Mouse (Mus musculus): Measurements from ENCODE around the gene Oma1. TPM values are rescaled to one million over a fixed set of nuclear protein-coding genes. Genes with fewer than 3 reads are reported as not detected.

The Oma1 gene
- polyA plus RNA-seq, 1 experiment from 2014 or later = 13.6 TPM

- peak overlapping the region; percentile 42 for H3K4me2 ChIP-seq (replicated peaks)
- no peaks in the 10 kb centered on the region for H3K36me3 ChIP-seq
- no peaks in the 10 kb centered on the region for H3K27me3 ChIP-seq
- H3K4me3 ChIP-seq = peak overlapping the region; percentile 8; the same call in 1 of the 2 replicates
- H3K9me3 ChIP-seq (replicated peaks) = no peaks in the 10 kb centered on the region
- H3K4me1 ChIP-seq = peaks cover 5% of the 10 kb centered on the region; the same call in 1 of the 2 replicates
- H3K9ac ChIP-seq = no peak overlapping the region
- 32% methylated on average over 17 of the region's 17 CpGs for WGBS
- ATAC-seq (ENCODE audit: low FRiP score) = peak; percentile 85
- H3K27ac ChIP-seq = no peak overlapping the region
These were observed 11.3 kb downstream of the Oma1 start for GRCm38 (mm10) chr4:103324688-103325451.

- H3K4me1 ChIP-seq = peaks cover 5% of the 10 kb centered on the region; the same call in 1 of the 2 replicates
- ATAC-seq (ENCODE audit: low FRiP score) = no peak
- H3K27ac ChIP-seq = no peak overlapping the region
- no peak overlapping the region for H3K4me2 ChIP-seq (replicated peaks)
- no peak overlapping the region for H3K4me3 ChIP-seq
- no peaks in the 10 kb centered on the region for H3K9me3 ChIP-seq (replicated peaks)
- H3K27me3 ChIP-seq = no peaks in the 10 kb centered on the region
- 76% methylated on average over 3 of the region's 3 CpGs for WGBS
- peaks cover 6% of the 10 kb centered on the region; the same call in 1 of the 2 replicates for H3K36me3 ChIP-seq
- no peak overlapping the region for H3K9ac ChIP-seq
These were observed 13.4 kb downstream of the Oma1 start for GRCm38 (mm10) chr4:103326994-103327393.

- WGBS = 53% methylated on average over 6 of the region's 6 CpGs
These were observed 15.7 kb downstream of the Oma1 start for GRCm38 (mm10) chr4:103329348-103329747.

DNA sequence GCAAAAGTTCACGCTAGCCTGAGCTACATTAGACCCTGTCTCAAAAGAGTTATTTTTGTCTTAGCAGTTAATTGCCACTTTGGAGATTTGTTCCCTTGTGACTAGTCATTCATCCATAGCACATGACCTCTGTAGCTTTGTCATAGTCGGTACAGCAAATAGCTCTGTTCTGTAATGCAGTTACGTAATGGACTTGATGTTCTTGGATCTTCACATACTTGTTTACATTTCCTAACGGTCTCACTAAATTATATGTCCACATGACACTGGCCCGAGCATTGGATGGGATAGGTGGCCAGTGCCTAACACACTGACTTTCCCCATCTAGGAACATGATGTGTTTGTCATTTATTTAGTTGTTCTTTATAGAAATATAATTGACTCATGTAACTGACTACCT lies 21.5 kb downstream of the Oma1 start:
- no peaks in the 10 kb centered on the region for H3K4me1 ChIP-seq
- H3K9ac ChIP-seq = no peak overlapping the region
- H3K27me3 ChIP-seq = no peaks in the 10 kb centered on the region
- no peak for ATAC-seq (ENCODE audit: low FRiP score)
- no peak overlapping the region for H3K4me3 ChIP-seq
- WGBS = 86% methylated on average over 5 of the region's 5 CpGs
- peaks cover 12% of the 10 kb centered on the region; the same call in 1 of the 2 replicates for H3K36me3 ChIP-seq
- H3K9me3 ChIP-seq (replicated peaks) = no peaks in the 10 kb centered on the region
- no peak overlapping the region for H3K27ac ChIP-seq
- H3K4me2 ChIP-seq (replicated peaks) = no peak overlapping the region

More at GRCm38 (mm10) chr4:103329348-103329747, 15.7 kb downstream of the Oma1 start:
- H3K9me3 ChIP-seq (replicated peaks) = no peaks in the 10 kb centered on the region
- no peaks in the 10 kb centered on the region for H3K27me3 ChIP-seq
- no peak overlapping the region for H3K9ac ChIP-seq
- H3K4me2 ChIP-seq (replicated peaks) = no peak overlapping the region
- H3K4me1 ChIP-seq = peaks cover 5% of the 10 kb centered on the region; the same call in 1 of the 2 replicates
- peaks cover 12% of the 10 kb centered on the region; the same call in 1 of the 2 replicates for H3K36me3 ChIP-seq
- H3K27ac ChIP-seq = no peak overlapping the region
- ATAC-seq (ENCODE audit: low FRiP score) = no peak
- no peak overlapping the region for H3K4me3 ChIP-seq

DNA sequence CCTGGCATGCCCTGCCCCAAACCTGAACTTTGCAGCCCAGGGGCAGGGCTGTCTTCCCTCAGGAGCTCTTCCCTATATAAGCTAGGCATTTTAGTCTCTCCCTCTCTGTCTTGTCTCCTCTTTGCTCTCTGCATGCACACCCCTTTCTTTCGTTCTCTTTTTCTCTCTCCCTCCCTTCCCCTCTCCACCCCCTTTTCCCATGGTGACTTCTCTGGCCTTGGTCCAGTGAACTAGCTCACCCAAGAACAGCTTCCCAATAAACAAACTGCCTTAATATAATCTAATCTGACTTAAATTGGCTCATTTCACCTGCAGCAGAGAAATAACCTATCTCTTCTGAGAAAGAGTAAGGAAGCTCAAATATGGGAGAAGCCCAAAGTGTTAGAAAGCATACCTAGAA lies 27.1 kb downstream of the Oma1 start:
- H3K27me3 ChIP-seq = no peaks in the 10 kb centered on the region
- no peak overlapping the region for H3K4me3 ChIP-seq
- ATAC-seq (ENCODE audit: low FRiP score) = no peak
- no peak overlapping the region for H3K27ac ChIP-seq
- no peak overlapping the region for H3K9ac ChIP-seq
- no peak overlapping the region for H3K4me2 ChIP-seq (replicated peaks)
- H3K36me3 ChIP-seq = no peaks in the 10 kb centered on the region
- H3K9me3 ChIP-seq (replicated peaks) = no peaks in the 10 kb centered on the region
- WGBS = 64% methylated on average over 1 of the region's 1 CpGs
- H3K4me1 ChIP-seq = no peaks in the 10 kb centered on the region

DNA sequence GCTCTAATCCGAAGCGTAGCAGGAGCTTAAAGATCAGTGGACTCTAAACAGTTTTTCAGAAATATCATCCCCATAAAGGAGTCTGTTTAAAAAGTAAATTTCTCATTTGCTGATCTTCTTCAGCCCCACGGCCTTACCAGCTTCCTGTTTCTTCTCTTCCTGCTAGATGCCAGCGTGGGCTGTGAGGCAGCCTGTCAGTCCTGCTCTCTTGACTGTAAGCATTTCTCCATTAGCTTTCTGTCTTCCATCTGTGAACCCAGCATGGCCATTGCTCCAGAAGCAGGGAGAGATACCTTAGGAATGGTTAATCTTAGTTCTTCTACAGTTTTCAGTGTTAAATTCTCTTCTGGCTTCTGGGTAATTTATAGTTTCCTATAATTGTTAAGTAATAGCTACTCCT lies 28.0 kb downstream of the Oma1 start:
- Histone ChIP-seq H3K36me3 (no peaks in the 10 kb centered on the region), H3K27me3 (no peaks in the 10 kb centered on the region), H3K9ac (no peak overlapping the region), H3K9me3 (replicated peaks) (no peaks in the 10 kb centered on the region), H3K4me3 (no peak overlapping the region), H3K27ac (no peak overlapping the region), H3K4me2 (replicated peaks) (no peak overlapping the region), H3K4me1 (no peaks in the 10 kb centered on the region)
- WGBS = 87% methylated on average over 4 of the region's 4 CpGs
- ATAC-seq (ENCODE audit: low FRiP score) = no peak

GRCm38 (mm10) chr4:103346058-103346457 lies 32.4 kb downstream of the Oma1 start:
- Histone ChIP-seq H3K4me3 (no peak overlapping the region), H3K4me1 (no peaks in the 10 kb centered on the region), H3K9me3 (replicated peaks) (no peaks in the 10 kb centered on the region), H3K27me3 (no peaks in the 10 kb centered on the region), H3K9ac (no peak overlapping the region), H3K4me2 (replicated peaks) (no peak overlapping the region), H3K27ac (no peak overlapping the region), H3K36me3 (no peaks in the 10 kb centered on the region)
- ATAC-seq (ENCODE audit: low FRiP score) = no peak
- 41% methylated on average over 2 of the region's 2 CpGs for WGBS

- Histone ChIP-seq H3K27me3 (no peaks in the 10 kb centered on the region), H3K4me3 (no peak overlapping the region), H3K4me2 (replicated peaks) (no peak overlapping the region), H3K27ac (no peak overlapping the region), H3K9me3 (replicated peaks) (no peaks in the 10 kb centered on the region), H3K36me3 (no peaks in the 10 kb centered on the region), H3K4me1 (no peaks in the 10 kb centered on the region), H3K9ac (no peak overlapping the region)
- WGBS = 89% methylated on average over 5 of the region's 5 CpGs
- no peak for ATAC-seq (ENCODE audit: low FRiP score)
These were observed 33.2 kb downstream of the Oma1 start for GRCm38 (mm10) chr4:103346849-103347248.

GRCm38 (mm10) chr4:103349219-103349618 lies 35.6 kb downstream of the Oma1 start:
- 84% methylated on average over 4 of the region's 4 CpGs for WGBS
- no peak overlapping the region for H3K9ac ChIP-seq
- no peak overlapping the region for H3K4me3 ChIP-seq
- no peak overlapping the region for H3K27ac ChIP-seq
- ATAC-seq (ENCODE audit: low FRiP score) = no peak
- no peaks in the 10 kb centered on the region for H3K27me3 ChIP-seq
- H3K9me3 ChIP-seq (replicated peaks) = no peaks in the 10 kb centered on the region
- no peaks in the 10 kb centered on the region for H3K36me3 ChIP-seq
- no peak overlapping the region for H3K4me2 ChIP-seq (replicated peaks)
- no peaks in the 10 kb centered on the region for H3K4me1 ChIP-seq

- H3K36me3 ChIP-seq = no peaks in the 10 kb centered on the region
- H3K9me3 ChIP-seq (replicated peaks) = no peaks in the 10 kb centered on the region
- no peak overlapping the region for H3K4me2 ChIP-seq (replicated peaks)
- H3K27ac ChIP-seq = no peak overlapping the region
- no peak for ATAC-seq (ENCODE audit: low FRiP score)
- H3K4me1 ChIP-seq = no peaks in the 10 kb centered on the region
- H3K27me3 ChIP-seq = no peaks in the 10 kb centered on the region
- H3K9ac ChIP-seq = no peak overlapping the region
- H3K4me3 ChIP-seq = no peak overlapping the region
- WGBS = 93% methylated on average over 5 of the region's 5 CpGs
These were observed 39.3 kb downstream of the Oma1 start for GRCm38 (mm10) chr4:103352926-103353325.

GRCm38 (mm10) chr4:103357457-103357856 lies 43.8 kb downstream of the Oma1 start:
- H3K4me3 ChIP-seq = no peak overlapping the region
- 93% methylated on average over 3 of the region's 3 CpGs for WGBS
- H3K4me2 ChIP-seq (replicated peaks) = no peak overlapping the region
- ATAC-seq (ENCODE audit: low FRiP score) = no peak
- H3K27me3 ChIP-seq = no peaks in the 10 kb centered on the region
- no peaks in the 10 kb centered on the region for H3K9me3 ChIP-seq (replicated peaks)
- no peaks in the 10 kb centered on the region for H3K4me1 ChIP-seq
- no peak overlapping the region for H3K9ac ChIP-seq
- H3K27ac ChIP-seq = no peak overlapping the region
- H3K36me3 ChIP-seq = no peaks in the 10 kb centered on the region

GRCm38 (mm10) chr4:103358941-103359448 lies 45.4 kb downstream of the Oma1 start:
- H3K27ac ChIP-seq = no peak overlapping the region
- ATAC-seq (ENCODE audit: low FRiP score) = no peak
- H3K9me3 ChIP-seq (replicated peaks) = no peaks in the 10 kb centered on the region
- no peaks in the 10 kb centered on the region for H3K27me3 ChIP-seq
- 86% methylated on average over 9 of the region's 9 CpGs for WGBS
- H3K4me3 ChIP-seq = no peak overlapping the region
- no peaks in the 10 kb centered on the region for H3K4me1 ChIP-seq
- H3K9ac ChIP-seq = no peak overlapping the region
- no peak overlapping the region for H3K4me2 ChIP-seq (replicated peaks)
- no peaks in the 10 kb centered on the region for H3K36me3 ChIP-seq

DNA sequence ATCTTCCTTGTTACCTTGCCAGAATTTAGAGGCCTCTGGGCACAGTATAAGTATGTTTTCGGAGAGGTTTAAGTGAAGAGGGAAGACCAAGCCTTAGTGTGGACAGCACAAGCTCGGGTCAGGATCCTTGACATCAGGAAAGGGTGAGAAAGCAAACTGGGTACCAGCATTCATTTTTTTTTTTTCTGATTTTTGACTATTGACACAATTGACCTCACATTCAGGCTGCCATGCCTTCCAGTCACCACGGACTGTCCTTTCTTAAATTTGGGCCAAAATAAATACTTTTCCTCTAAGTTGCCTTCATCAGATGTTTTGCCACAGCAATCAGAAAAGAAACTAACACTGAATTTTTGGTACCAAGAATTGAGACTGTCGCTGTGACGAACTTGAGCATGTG lies 68.6 kb downstream of the Oma1 start:
- no peaks in the 10 kb centered on the region for H3K27me3 ChIP-seq
- 86% methylated on average over 5 of the region's 5 CpGs for WGBS
- no peak overlapping the region for H3K9ac ChIP-seq
- no peaks in the 10 kb centered on the region; the same call in 1 of the 2 replicates for H3K4me1 ChIP-seq
- H3K9me3 ChIP-seq (replicated peaks) = no peaks in the 10 kb centered on the region
- H3K4me3 ChIP-seq = no peak overlapping the region
- no peak overlapping the region for H3K4me2 ChIP-seq (replicated peaks)
- H3K36me3 ChIP-seq = no peaks in the 10 kb centered on the region
- no peak for ATAC-seq (ENCODE audit: low FRiP score)
- H3K27ac ChIP-seq = no peak overlapping the region

All from hindbrain, embryonic 12.5 days (tissue).